Mouse (Mus musculus) layer of hippocampus, adult 2 months (tissue): ENCODE measurements around the gene Smim24. TPM values are rescaled to one million over a fixed set of nuclear protein-coding genes. Genes with fewer than 3 reads are reported as not detected.

Experiments used
- DNase-seq, 2 experiments: peaks; one replicate each; pipeline ENCODE4 v3.0.0; 2022; ENCODE audit warnings: low spot score in 2 of 2
- H3K27ac ChIP-seq: fragments of 200-600 bp; 2 replicates; pipeline ENCODE4 v1.8.1; 2022
- H3K4me3 ChIP-seq: fragments of 200-600 bp; 2 replicates; pipeline ENCODE4 v1.8.1; 2022; ENCODE audit warnings: mild to moderate bottlenecking
- CTCF ChIP-seq: fragments of 200-600 bp; conservative IDR thresholded peaks from 2 replicates; pipeline ENCODE4 v1.8.1; 2022; ENCODE audit warnings: antibody characterized with exemption, mild to moderate bottlenecking, moderate library complexity
- total RNA-seq, 2 experiments: library from RNA; stranded (reverse); gene quantifications; 2 replicates each; pipeline ENCODE4 v1.2.3; 2021

Smim24 gene
- total RNA-seq, 2 experiments from 2014 or later = 1.9 to 2.1 TPM

GRCm38 (mm10) chr10:81376561-81377361, 16.1 kb upstream of the Smim24 start:
- no peak for DNase-seq
- TF ChIP-seq CTCF = 0 out of 2 replicates have a peak, but pooled peaks have one; percentile 4
- Histone ChIP-seq H3K4me3 (peak overlapping the region; percentile 70; the same call in 1 of the 2 replicates), H3K27ac (no peak overlapping the region; the same call in 1 of the 2 replicates)

GRCm38 (mm10) chr10:81377362-81377664, 15.5 kb upstream of the Smim24 start:
- H3K4me3 ChIP-seq = peak overlapping the region; percentile 70
- DNase-seq = no peak
- TF ChIP-seq CTCF = no peak
- no peak overlapping the region; the same call in 1 of the 2 replicates for H3K27ac ChIP-seq

- Histone ChIP-seq H3K27ac (peak within 1 kb of the TSS; percentile 92), H3K4me3 (peak within 1 kb of the TSS; percentile 70)
- peak in 1 of 2 experiments; percentile 36 for DNase-seq
- no peak for TF ChIP-seq CTCF
Observed at GRCm38 (mm10) chr10:81377793-81378552, 14.9 kb upstream of the Smim24 start, which contains the start of gene Fzr1. TSS of gene Fzr1 (minus strand) at chr10:81378516.

- DNase-seq = peak; percentile 100
- Histone ChIP-seq H3K4me3 (peak overlapping the region; percentile 62), H3K27ac (peak overlapping the region; percentile 50; the same call in 1 of the 2 replicates)
- TF ChIP-seq CTCF = no peak
Observed at GRCm38 (mm10) chr10:81378553-81379182, 14.2 kb upstream of the Smim24 start.

- peak overlapping the region; percentile 50; the same call in 1 of the 2 replicates for H3K27ac ChIP-seq
- H3K4me3 ChIP-seq = peak overlapping the region; percentile 62
- DNase-seq = no peak
- no peak for TF ChIP-seq CTCF
Observed at GRCm38 (mm10) chr10:81379183-81379553, 13.7 kb upstream of the Smim24 start.

GRCm38 (mm10) chr10:81379809-81380378, 13.0 kb upstream of the Smim24 start:
- no peak overlapping the region for H3K4me3 ChIP-seq
- H3K27ac ChIP-seq = no peak overlapping the region
- TF ChIP-seq CTCF = no peak
- no peak for DNase-seq

- Histone ChIP-seq H3K27ac (no peak overlapping the region), H3K4me3 (no peak overlapping the region)
- no peak for DNase-seq
- no peak for TF ChIP-seq CTCF
Observed at GRCm38 (mm10) chr10:81382039-81382438, 10.8 kb upstream of the Smim24 start.

- Histone ChIP-seq H3K27ac (peak within 1 kb of the TSS; percentile 98), H3K4me3 (peak within 1 kb of the TSS; percentile 73)
- DNase-seq = peak; percentile 97 to 99
- TF ChIP-seq CTCF = peak; percentile 28; the same call in 1 of the 2 replicates
Observed at GRCm38 (mm10) chr10:81383802-81384604, 8.8 kb upstream of the Smim24 start, which contains the start of the genes Dohh and Gm48551. TSS of gene Dohh (plus strand) at chr10:81384428. TSS of gene Gm48551 (plus strand) at chr10:81384466.

- H3K4me3 ChIP-seq = peak overlapping the region; percentile 73
- TF ChIP-seq CTCF = no peak
- peak overlapping the region; percentile 98 for H3K27ac ChIP-seq
- no peak for DNase-seq
Observed at GRCm38 (mm10) chr10:81384605-81384982, 8.3 kb upstream of the Smim24 start.

- no peak for DNase-seq
- TF ChIP-seq CTCF = no peak
- Histone ChIP-seq H3K4me3 (peak overlapping the region; percentile 73), H3K27ac (no peak overlapping the region)
Observed at GRCm38 (mm10) chr10:81385603-81386306, 7.1 kb upstream of the Smim24 start.

GRCm38 (mm10) chr10:81387716-81388115, 5.1 kb upstream of the Smim24 start:
- no peak overlapping the region for H3K4me3 ChIP-seq
- no peak for DNase-seq
- no peak for TF ChIP-seq CTCF
- H3K27ac ChIP-seq = no peak overlapping the region
